Mouse (Mus musculus) layer of hippocampus, adult 18-20 months (tissue): ENCODE measurements at regions not wholly inside any gene's neighbourhood (a gene's known extent, or its start where the extent isn't known, plus 50 kb on each side); places are given as distances from the start of the nearest gene placed in this dataset.

Source experiments
- DNase-seq, 2 experiments: peaks; one replicate each; pipeline ENCODE4 v3.0.0; 2022; ENCODE audit warnings: low spot score in 2 of 2

GRCm38 (mm10) chr17:83935969-83936368 lies 88.2 kb upstream of the Haao start:
- no peak for DNase-seq

GRCm38 (mm10) chr17:83935232-83935631 lies 87.5 kb upstream of the Haao start:
- no peak for DNase-seq

DNA sequence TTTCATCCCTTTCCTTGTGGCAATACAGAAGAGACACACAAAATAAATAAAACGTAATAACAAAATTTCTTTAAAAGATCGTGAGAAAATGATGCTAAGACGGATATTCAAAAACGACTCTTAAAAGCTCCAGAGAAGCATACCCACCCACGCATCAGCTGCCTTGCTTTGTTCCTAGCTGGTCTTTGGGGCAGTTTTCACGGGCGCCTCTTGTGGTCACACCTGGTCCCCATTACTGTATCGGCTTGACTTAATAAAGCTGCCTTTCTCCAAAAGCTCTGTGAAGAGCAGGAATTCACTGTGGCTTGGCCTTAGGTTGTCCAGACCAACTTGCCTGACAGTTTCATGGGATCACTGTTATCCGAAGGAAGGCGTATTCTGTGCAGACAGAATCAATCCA lies 86.0 kb upstream of the Haao start:
- DNase-seq: peak in 1 of 2 experiments; percentile 40

DNA sequence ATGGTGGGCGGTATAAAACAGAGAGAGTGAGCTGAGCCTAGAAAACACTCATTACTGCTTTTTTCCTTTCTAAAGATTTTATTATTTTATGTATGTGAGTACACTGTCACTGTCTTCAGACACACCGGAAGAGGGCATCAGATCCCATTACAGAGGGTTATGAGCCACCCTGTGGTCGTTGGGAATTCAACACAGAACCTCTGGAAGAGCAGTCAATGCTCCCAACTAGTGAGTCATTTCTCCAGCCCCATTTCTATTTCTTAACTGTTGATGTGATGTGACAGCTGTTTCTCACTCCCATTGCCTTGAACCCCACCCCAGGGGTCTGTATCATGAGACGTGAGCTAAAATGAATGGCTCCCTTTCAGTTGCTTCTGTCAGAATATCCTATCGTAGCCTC lies 82.6 kb upstream of the Haao start:
- no peak for DNase-seq

GRCm38 (mm10) chr17:83927749-83928387 lies 80.1 kb upstream of the Haao start:
- no peak for DNase-seq

- no peak for DNase-seq
Measured at GRCm38 (mm10) chr17:83924259-83924922, 76.6 kb upstream of the Haao start.

- DNase-seq: no peak
Measured at GRCm38 (mm10) chr17:83920894-83921293, 73.1 kb upstream of the Haao start.

DNA sequence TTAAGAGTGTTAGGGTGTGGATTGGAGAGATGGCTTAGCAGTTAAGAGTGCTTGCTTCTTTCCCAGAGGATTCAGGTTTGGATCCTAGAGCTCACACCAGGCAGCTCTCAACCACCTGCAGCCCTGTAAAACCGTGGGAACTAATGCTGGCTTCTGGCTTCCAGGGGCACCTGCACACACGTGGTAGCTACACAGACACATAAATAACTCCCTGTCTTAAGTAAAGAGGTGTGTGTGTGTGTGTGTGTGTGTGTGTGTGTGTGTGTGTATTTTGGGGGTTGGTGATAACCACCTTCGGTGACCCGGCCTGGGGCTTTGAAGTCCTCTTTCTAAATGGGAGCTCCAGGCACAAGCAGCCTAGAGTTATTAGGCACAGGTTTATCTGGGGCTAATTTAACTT lies 72.5 kb upstream of the Haao start:
- no peak for DNase-seq

DNA sequence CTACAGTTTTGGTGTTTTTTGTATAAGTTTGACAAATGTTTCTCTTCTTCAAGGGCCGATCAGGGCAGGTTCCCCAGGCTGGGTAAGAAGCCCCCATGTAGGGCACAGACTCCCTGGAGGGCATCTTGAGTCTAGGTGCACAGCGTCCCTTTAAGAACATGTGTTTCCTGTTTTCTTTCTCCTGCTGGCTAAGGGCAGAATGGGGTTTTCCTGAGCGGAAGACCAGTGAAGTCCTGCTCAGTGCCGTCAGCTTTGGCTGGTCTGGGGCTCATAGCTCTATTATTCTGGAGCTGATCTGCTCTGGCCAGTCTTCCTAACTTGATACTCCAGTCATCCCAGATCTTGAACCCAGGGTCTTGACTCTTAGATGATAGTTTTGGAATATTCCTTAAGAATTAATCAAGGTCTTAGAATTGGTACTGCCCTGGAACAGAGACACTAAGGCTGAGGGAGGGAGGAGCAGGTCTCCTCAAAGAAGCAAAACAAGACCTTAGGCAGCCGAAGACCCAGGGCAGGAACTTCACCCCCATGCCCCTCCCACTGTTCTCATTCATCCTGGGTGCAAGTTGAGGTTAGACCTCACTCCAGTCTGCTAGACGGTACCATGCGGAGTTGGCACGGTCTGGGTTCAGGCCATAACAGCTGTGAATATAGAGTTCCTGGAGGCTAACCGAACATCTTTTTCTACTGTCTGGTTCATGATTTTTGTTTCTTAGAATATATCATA lies 70.8 kb upstream of the Haao start:
- DNase-seq: no peak

GRCm38 (mm10) chr17:83917781-83918180 lies 70.0 kb upstream of the Haao start:
- no peak for DNase-seq

DNA sequence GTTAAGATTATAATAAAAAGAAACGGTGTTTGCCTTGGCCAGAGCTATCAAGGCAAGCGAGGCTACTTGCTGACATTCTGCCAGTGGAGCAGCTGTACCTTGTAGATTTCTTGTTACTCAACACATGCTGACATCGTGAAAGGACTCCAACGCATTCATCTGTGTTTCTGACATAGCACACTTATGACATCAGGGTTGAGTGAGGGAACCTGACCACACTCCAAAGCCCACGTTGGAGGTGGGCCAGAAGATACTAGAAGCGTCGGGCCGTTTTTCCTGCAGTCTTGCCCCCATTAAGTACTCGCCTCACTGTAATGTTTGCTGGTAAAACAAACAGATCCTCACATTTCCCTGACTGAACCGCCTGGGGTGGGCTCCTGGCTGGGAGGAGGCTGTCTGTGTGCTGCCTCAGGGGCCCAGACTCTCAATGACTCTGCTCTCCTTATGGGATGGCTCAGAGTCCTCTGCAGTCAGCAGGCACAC lies 69.0 kb upstream of the Haao start:
- no peak for DNase-seq

DNA sequence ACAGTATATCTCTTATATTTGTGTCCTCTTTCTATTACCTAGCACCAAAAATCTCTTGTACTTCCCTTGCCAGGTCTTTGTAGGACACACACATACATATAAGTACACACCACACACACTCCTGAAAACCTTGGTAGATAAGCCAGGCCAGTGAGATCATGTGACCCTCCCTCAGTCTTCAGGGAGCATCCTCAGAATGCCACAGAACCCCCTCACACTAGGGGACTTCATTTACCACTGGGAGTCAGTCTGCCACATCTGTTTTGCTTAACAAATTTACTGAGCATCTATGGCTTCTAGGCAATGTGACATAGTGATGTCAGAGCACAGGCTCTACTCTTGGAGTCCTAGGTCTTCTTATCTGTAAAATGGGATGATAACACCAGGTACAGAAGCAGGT lies 67.3 kb upstream of the Haao start:
- DNase-seq: no peak

- no peak for DNase-seq
Measured at GRCm38 (mm10) chr17:83914603-83915002, 66.8 kb upstream of the Haao start.

DNA sequence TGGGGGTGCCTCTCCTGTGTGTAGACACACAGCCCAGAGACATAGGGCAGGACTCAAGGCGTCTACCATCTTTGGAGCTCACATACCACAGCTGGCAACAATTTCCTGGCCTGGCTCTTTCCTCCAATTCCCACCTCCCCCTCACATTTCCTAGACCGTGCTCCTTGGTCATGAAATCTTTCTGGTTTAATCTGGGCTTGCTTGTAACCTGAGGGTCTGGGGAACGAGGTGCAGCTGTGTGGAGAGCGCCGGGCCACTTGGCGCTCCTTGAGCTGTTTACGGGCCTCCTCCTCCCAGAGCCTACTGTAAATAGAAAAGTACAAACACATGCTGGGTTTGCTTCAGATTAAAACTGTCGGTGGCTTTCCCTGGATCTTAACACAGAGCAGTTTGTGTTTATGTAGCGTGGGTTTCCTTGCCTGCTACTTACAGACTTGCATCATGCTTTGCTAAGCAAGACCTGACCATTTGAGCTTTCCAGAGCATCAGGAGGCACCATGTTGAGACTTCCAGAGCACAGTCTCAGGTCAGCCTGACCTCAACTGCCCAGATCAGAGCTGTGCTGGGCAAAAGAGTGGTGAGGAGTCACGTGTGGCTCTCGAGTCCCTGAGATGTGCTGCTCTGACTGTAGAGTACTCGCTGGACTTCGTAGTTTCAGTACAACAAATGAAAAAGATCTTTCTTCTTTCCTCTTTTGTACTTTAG lies 66.1 kb upstream of the Haao start:
- DNase-seq: no peak

DNA sequence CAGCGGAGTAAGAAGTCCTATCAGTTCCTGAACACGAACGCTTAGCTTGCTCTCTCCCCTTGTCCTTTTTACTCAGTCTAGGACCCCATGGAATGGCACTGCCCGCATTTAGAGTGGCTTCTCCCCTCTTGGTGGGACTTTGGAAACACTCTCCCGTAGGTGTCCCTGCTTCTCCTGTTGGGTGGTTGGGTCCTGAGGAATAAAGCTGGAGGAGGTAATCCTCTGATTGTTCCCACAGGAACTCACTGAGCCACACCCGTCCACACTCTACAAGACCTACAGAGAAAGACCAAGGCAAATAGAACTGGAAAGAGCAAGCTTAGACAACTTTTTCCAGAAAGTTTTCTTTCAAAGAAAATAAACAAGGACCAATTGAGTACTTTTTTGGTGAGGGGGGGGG lies 64.7 kb upstream of the Haao start:
- DNase-seq: no peak

DNA sequence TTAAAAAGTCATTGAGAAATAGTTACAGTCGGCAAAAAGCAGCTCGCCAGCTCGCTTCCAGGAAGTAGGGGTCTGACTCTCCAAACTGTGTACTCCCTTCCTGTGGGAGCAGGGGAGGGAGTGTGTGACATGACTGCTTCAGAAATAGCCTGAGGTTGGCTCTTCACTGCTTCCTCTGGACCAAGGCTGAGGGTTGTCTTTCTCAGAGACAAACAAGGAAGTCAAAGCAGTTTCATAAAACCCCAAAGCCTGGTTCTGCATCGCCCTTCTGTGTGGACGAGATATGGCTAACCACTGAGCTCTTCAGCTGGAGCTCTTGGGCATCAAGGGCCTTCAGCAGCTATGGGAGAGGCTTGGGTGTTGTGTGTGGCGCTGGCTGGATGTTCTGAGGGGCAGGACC lies 61.0 kb upstream of the Haao start:
- no peak for DNase-seq

- no peak for DNase-seq
Measured at GRCm38 (mm10) chr17:83907538-83907937, 59.8 kb upstream of the Haao start.

DNA sequence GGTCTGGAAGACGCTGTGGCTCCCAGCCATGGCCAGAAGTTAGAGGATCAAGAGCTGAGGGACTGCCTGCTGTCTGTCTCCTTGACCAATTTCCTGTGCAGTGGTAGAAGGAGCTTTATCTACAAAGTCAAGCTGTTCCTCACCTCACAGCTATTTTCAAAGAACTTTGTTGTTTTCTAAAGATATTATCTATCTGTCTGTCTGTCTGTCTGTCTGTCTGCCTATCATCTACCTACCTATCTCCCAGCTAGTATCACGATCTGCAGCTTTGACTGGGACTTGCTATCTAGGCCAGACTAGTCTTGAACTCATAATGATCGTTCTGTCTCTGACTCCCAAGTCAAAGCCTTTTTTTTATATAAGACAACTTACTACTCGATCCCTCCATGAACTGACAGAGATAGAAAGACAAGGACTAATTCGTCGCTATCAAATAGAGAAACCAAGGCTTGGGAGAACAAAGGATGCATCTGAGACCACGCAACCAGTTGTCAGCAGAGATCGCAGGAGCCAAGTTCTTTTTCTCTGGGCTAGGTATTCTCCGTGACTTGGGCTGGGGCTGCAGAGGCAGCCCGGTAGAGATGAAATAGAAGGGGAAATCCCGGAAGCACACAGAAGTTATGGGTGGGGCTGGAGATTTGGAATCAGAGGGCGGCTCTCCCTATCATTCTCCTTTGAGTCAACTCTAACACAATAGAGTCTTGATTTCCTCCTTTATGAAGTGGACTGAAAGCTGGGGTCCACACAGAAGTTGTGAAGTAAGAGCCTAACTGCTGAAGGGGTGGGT lies 59.2 kb upstream of the Haao start:
- DNase-seq: no peak

DNA sequence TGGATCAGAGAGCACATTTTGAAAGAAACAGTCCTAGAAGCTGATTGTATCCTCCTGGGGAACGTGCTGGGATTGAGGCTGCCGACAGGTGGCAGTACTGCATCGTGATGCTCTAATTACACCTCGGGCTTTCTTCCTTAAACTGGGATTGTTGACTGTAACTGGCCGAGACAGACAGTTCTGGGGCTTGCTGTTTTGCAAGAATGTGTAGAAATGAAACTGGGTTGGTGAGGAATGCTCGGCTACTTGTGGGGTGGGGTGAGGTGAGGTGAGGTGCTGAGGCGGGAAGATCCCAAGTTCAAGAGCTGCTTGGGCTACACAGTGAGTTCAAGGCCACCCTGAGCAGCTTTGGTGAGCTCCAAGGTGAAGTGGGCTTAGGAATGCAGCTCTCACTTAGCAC lies 55.7 kb upstream of the Haao start:
- DNase-seq: peak; percentile 52 to 86

DNA sequence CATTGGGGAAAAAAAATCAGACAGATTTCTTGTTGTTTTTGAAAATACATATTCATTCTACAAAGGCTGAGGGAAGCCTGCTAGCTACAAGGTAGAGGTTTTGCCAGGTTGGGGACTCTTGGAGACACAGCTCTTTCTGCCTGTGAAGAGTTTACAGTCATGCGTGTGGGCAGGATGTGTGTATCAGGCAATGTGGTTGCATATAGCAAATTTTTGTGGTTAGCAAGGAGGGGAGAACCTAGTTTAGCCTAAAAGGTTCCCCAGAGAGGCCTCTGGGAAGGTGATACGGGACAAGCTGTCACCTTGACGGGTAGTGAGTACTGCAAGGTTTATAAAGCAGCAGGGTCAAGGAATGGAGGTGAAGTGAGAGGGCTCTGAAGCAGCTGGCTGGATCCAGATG lies 54.8 kb upstream of the Haao start:
- no peak for DNase-seq

DNA sequence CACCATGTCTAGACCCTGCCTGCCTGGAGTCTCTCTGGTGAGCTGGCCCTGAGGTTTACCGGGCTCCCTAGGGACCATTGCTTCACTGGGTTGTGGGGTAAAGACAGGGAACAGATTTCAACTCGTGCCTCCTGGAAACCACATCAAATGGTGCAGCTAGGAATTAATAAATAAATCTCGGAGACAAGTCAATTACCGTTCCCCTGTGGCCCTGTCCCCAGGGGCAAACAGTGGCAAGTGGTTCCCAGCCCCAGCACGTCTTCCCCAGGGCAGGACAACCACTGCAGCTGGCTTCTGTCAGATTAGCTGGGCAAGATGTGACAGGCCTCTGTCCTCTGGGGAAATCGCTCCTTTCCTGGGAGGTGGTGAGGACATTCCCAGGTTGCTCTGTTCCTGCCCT lies 54.3 kb upstream of the Haao start:
- DNase-seq: no peak
